Mouse (Mus musculus): ENCODE data around the gene AK157302.
A peak's percentile ranks its signal among the peaks of the same experiment; 100 is the strongest.
"Not testable (repeated sequence)": the region's sequence is repeated elsewhere in the genome, so short reads cannot be mapped to it uniquely, and the experiment has no call there.

Gene AK157302

DNA sequence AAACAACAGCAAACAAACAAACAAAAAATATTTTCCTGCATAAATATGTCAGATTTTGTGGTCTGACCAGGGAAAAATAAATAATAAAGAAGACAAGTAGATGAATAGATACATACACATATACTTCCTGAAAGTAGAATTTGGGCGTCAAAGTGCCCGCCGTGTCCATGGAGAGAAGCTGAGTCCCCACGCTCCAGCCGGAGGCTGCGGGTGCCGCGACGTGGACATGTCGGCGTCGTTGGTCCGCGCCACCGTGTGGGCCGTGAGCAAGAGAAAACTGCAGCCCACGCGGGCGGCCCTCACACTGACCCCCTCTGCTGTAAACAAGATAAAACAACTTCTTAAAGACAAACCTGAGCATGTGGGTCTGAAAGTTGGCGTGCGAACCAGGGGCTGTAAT lies at the start of gene AK157302:
TSS of gene AK157302 (plus strand) at position 144 of the 400 bp plus-strand sequence.
- DNase-seq (ENCODE audit: low read depth) = no peak

DNA sequence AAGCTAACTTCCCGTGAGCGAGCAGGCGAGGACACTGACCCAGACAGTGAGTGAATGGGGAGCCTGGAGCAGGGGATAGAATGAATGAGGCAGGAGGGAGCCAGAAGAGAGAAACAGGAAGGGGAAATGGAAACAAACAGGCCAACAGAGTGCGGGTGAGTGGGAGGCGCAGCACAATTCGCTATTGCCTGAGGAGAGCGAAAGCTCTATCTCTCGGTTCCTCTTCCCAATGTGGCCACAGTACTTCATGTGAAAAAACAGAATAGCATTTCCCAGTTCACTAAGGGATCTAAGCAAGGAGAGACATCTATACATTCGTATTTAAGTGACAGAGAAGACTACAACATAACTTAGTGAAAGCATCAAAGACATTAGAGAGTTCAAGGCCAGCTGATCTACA lies 48.2 kb upstream of the AK157302 start:
- no peak for DNase-seq (ENCODE audit: low read depth)

GRCm38 (mm10) chr13:21447856-21448614 lies 47.0 kb upstream of the AK157302 start:
- DNase-seq (ENCODE audit: low read depth) = no peak

GRCm38 (mm10) chr13:21453042-21453441 lies 42.0 kb upstream of the AK157302 start:
- no peak for DNase-seq (ENCODE audit: low read depth)

GRCm38 (mm10) chr13:21453449-21453848 lies 41.6 kb upstream of the AK157302 start, which contains the start of gene Zscan26:
Zscan26 (minus strand) TSS chr13:21453730.
- peak; percentile 89 for DNase-seq (ENCODE audit: low read depth)

GRCm38 (mm10) chr13:21454133-21454532 lies 40.9 kb upstream of the AK157302 start:
- no peak for DNase-seq (ENCODE audit: low read depth)

GRCm38 (mm10) chr13:21456347-21456746 lies 38.7 kb upstream of the AK157302 start:
- no peak for DNase-seq (ENCODE audit: low read depth)

DNA sequence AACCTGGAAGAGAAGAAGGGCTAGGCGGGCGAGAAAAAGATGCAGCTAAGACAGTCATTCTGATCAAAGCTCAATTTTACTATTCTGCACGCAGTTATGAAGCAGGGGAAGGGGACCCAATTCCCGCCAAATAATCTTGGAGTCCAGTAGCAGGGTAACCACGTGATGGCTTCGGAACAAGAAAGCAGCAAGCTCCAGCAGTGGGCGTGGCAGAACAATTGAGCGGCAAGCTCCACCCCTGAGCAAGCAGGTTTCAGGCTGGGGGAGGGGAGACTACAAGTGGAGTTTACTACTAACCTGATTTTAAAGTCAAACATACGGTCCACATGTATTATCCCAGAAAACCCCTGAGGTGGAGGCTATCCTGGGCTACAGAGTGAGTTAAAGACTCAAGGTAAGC lies 32.5 kb upstream of the AK157302 start:
- DNase-seq (ENCODE audit: low read depth) = not testable (repeated sequence)

GRCm38 (mm10) chr13:21467336-21467735 lies 27.7 kb upstream of the AK157302 start:
- DNase-seq (ENCODE audit: low read depth) = no peak

- peak; percentile 89 for DNase-seq (ENCODE audit: low read depth)
Observed at GRCm38 (mm10) chr13:21468061-21469019, 26.7 kb upstream of the AK157302 start, which contains the start of gene Nkapl. Nkapl (minus strand) TSS chr13:21468509.

GRCm38 (mm10) chr13:21469097-21469496 lies 25.9 kb upstream of the AK157302 start:
- DNase-seq (ENCODE audit: low read depth) = peak; percentile 9

DNA sequence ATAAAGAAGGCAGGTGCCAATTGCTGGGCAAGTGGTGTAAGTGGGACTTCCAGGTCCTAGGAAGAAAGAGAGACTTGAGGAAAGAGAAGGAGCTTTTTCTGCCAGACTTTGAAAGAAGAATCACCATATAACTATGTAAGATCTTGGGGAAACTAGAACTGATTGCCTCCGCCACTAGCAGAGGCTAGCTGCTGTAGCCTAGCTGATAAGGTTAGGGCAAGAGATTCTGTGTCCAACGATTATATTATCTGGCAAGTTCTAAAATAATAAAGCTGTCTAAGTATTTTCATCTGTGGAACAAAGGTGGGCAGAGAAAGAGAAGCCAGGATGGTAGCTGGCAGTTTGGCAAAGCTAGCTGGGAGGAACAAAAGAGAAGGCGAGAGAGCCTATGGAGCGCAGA lies 22.6 kb upstream of the AK157302 start:
- DNase-seq (ENCODE audit: low read depth) = no peak

DNA sequence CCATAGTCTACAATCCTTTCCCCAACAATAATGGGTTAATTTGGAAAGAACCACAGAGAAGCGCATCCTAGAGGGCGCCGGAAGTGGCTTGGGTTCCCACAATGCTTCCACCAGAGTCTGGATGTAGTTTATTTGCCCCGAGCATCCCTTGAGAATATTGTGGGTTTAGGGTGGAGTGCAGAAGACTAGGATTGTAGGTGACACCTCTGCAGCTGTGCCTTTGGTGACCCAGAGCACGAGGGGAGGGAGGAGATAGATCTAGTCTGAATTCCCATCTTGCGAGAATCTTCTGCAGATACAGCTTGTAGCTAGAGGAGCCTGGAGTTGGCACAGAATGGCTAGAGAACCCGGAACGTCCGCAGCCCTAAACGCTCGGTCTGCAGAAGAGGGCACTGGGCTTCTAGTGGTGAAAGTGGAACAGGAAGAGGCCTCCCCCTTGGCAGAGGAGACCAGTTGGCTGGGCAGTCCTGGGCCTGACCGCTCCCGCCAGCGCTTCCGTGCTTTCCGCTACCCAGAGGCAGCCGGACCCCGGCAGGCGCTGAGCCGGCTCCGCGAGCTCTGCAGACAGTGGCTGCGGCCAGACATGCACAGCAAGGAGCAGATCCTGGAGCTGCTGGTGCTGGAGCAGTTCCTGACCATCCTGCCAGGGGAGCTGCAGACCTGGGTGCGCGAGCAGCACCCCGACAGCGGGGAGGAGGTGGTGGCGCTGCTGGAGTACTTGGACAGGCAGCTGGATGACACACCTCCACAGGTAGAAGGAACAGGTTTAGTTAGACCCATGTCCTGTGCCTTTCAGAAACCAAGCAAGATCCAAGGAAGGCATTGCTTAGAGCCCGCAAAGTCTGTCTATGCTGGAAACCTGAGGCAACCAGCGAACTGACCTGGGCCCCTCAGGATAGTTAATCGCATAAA lies 16.0 kb upstream of the AK157302 start, which contains the start of the genes Zkscan4 and Gm10065:
TSS of gene Zkscan4 (plus strand) at position 149 of the 912 bp plus-strand sequence.
TSS of gene Gm10065 (minus strand) at position 683 of the 912 bp plus-strand sequence.
- DNase-seq (ENCODE audit: low read depth) = not testable (repeated sequence)

- no peak for DNase-seq (ENCODE audit: low read depth)
Observed at GRCm38 (mm10) chr13:21486881-21487280, 8.1 kb upstream of the AK157302 start.

DNA sequence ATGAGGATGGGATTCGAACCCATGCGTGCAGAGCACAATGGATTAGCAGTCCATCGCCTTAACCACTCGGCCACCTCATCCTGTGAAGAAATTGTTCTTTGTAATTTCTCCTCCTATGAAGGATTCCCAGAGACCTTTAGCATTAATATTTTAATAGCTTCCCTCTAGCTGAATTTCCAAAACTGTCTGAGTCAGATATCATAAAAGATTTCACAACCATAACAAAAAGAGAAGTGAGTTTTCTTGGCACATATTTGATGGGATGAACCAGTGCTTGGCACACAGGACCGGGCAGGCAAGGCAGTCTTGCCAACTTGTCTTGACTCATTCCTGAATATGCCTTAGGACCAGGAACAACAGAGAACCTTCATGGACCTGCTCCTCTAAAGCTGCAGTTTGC lies 2.2 kb upstream of the AK157302 start:
- no peak for DNase-seq (ENCODE audit: low read depth)

GRCm38 (mm10) chr13:21501182-21501581 lies 6.2 kb downstream of the AK157302 start, which contains the start of gene Gm11273:
Gm11273 (minus strand) TSS chr13:21501418.
- not testable (repeated sequence) for DNase-seq (ENCODE audit: low read depth)

- DNase-seq (ENCODE audit: low read depth) = no peak
Observed at GRCm38 (mm10) chr13:21502296-21502695, 7.3 kb downstream of the AK157302 start.

DNA sequence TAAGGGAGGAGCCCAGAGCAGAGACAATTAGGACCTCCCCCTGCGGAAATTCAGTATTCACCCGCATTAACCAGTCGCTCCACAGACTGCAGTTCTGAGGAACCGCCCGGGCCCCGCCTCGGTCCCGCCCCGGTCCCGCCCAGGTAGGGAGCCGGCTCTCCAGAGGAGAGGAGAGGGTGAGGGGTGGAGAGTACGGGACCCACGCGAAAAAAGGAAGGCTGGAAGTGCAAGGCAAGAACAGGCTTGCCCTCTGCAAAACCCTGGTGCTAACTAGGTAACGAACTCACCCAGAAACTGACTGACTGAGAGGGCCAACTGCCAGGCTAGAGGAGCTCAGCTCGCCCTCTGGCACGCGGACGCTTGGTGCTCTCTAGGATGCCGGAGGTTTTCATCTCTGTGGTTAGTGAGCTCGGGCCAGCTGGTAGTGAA lies 11.2 kb downstream of the AK157302 start:
- DNase-seq (ENCODE audit: low read depth) = peak; percentile 92

- DNase-seq (ENCODE audit: low read depth) = peak; percentile 27
Observed at GRCm38 (mm10) chr13:21530136-21530535, 35.1 kb downstream of the AK157302 start.

- DNase-seq (ENCODE audit: low read depth) = peak; percentile 90
Observed at GRCm38 (mm10) chr13:21530781-21531201, 35.8 kb downstream of the AK157302 start, which contains the start of gene Zkscan8. Zkscan8 (minus strand) TSS chr13:21531120.

- DNase-seq (ENCODE audit: low read depth) = no peak
Observed at GRCm38 (mm10) chr13:21542708-21543107, 47.7 kb downstream of the AK157302 start, which contains the start of gene Olfr1366. Olfr1366 (minus strand) TSS chr13:21542808.

Measured in induced T-regulatory cell, adult 2 months (primary cell).